Mouse (Mus musculus): ENCODE data around the gene Zc3h12c. TPM values are rescaled to one million over a fixed set of nuclear protein-coding genes. Genes with fewer than 3 reads are reported as not detected.
"Not testable (repeated sequence)": the region's sequence is repeated elsewhere in the genome, so short reads cannot be mapped to it uniquely, and the experiment has no call there.

Zc3h12c gene
- polyA plus RNA-seq, 1 experiment from 2014 or later: 8.1 TPM

GRCm38 (mm10) chr9:52091752-52092151 lies 76.6 kb downstream of the Zc3h12c start:
- H3K27me3 ChIP-seq (ENCODE audit: control insufficient read depth, insufficient read depth, low read length): no peaks in the 10 kb centered on the region

DNA sequence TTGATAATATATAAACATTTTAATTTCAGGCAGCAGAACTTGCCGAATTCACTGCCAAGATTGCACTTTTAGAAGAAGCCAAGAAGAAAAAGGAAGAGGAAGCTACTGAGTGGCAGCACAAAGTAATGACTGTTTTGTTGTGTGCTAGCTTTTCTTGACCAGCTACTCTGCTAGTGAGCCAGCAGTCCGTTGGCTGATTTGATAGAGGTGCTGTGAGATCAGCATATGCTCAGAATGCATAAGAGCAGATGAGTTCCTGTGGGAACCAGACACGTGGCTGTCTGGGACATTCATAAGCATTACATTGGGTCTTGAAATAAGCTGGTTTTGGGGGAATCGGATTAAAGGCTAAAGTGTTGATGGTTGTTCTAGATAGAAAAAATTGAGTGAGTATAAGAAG lies 86.0 kb downstream of the Zc3h12c start:
- H3K27me3 ChIP-seq (ENCODE audit: control insufficient read depth, insufficient read depth, low read length): no peaks in the 10 kb centered on the region
- no peak for ATAC-seq (ENCODE audit: low read depth)
- no peak overlapping the region for H3K9ac ChIP-seq (replicated peaks; ENCODE audit: low read depth, low read length)
- 90% methylated on average over 4 of the region's 4 CpGs for WGBS
- peaks cover 11% of the 10 kb centered on the region; the same call in 1 of the 2 replicates for H3K36me3 ChIP-seq (ENCODE audit: control insufficient read depth, insufficient read depth, low read length)
- no peaks in the 10 kb centered on the region for H3K9me3 ChIP-seq (ENCODE audit: control insufficient read depth, low read length)
- no peak overlapping the region for H3K27ac ChIP-seq (ENCODE audit: low read depth, low read length)
- no peak overlapping the region for H3K4me3 ChIP-seq (ENCODE audit: low read depth, low read length)
- no peaks in the 10 kb centered on the region for H3K4me1 ChIP-seq (ENCODE audit: control insufficient read depth, insufficient read depth, low read length)
- H3K4me2 ChIP-seq (ENCODE audit: low read depth, low read length): no peak overlapping the region

More at GRCm38 (mm10) chr9:52091752-52092151, 76.6 kb downstream of the Zc3h12c start:
- H3K9ac ChIP-seq (replicated peaks; ENCODE audit: low read depth, low read length): no peak overlapping the region
- 95% methylated on average over 9 of the region's 9 CpGs for WGBS
- no peak overlapping the region for H3K4me3 ChIP-seq (ENCODE audit: low read depth, low read length)
- H3K9me3 ChIP-seq (ENCODE audit: control insufficient read depth, low read length): no peaks in the 10 kb centered on the region
- H3K27ac ChIP-seq (ENCODE audit: low read depth, low read length): no peak overlapping the region
- H3K36me3 ChIP-seq (ENCODE audit: control insufficient read depth, insufficient read depth, low read length): peaks cover 11% of the 10 kb centered on the region; the same call in 1 of the 2 replicates
- H3K4me2 ChIP-seq (ENCODE audit: low read depth, low read length): no peak overlapping the region
- no peak for ATAC-seq (ENCODE audit: low read depth)
- H3K4me1 ChIP-seq (ENCODE audit: control insufficient read depth, insufficient read depth, low read length): no peaks in the 10 kb centered on the region

DNA sequence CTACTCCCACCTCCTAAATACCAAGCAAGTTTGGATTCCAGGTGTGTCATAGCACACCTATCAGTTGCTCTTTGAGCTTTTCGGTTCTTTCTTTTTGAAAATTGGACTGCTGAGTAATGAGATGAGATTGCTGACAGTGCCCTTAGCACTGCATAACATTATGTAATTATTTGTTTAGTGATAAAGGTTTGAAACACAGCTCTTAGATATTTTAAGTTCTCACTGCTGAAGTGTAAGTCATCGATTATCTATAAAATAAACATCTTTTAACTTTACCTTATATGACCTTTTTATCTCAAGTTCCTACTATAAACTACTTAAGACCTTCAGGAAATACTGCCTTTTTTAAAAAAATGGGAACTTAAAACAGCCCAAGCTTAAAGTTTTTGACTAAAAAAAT lies 86.4 kb downstream of the Zc3h12c start:
- no peak for ATAC-seq (ENCODE audit: low read depth)
- H3K4me1 ChIP-seq (ENCODE audit: control insufficient read depth, insufficient read depth, low read length): no peaks in the 10 kb centered on the region

GRCm38 (mm10) chr9:52077692-52078091 lies 90.7 kb downstream of the Zc3h12c start:
- Histone ChIP-seq H3K4me2 (ENCODE audit: low read depth, low read length) (no peak overlapping the region), H3K27ac (ENCODE audit: low read depth, low read length) (no peak overlapping the region), H3K9ac (replicated peaks; ENCODE audit: low read depth, low read length) (no peak overlapping the region), H3K9me3 (ENCODE audit: control insufficient read depth, low read length) (no peaks in the 10 kb centered on the region), H3K4me3 (ENCODE audit: low read depth, low read length) (no peak overlapping the region), H3K36me3 (ENCODE audit: control insufficient read depth, insufficient read depth, low read length) (peaks cover 22% of the 10 kb centered on the region), H3K4me1 (ENCODE audit: control insufficient read depth, insufficient read depth, low read length) (no peaks in the 10 kb centered on the region), H3K27me3 (ENCODE audit: control insufficient read depth, insufficient read depth, low read length) (no peaks in the 10 kb centered on the region)
- no peak for ATAC-seq (ENCODE audit: low read depth)
- WGBS: 90% methylated on average over 1 of the region's 1 CpGs

More for the DNA sequence above, 86.4 kb downstream of the Zc3h12c start:
- no peak overlapping the region for H3K27ac ChIP-seq (ENCODE audit: low read depth, low read length)
- H3K27me3 ChIP-seq (ENCODE audit: control insufficient read depth, insufficient read depth, low read length): no peaks in the 10 kb centered on the region
- H3K4me3 ChIP-seq (ENCODE audit: low read depth, low read length): no peak overlapping the region
- H3K9ac ChIP-seq (replicated peaks; ENCODE audit: low read depth, low read length): no peak overlapping the region
- peaks cover 10% of the 10 kb centered on the region; the same call in 1 of the 2 replicates for H3K36me3 ChIP-seq (ENCODE audit: control insufficient read depth, insufficient read depth, low read length)
- 96% methylated on average over 2 of the region's 2 CpGs for WGBS
- no peak overlapping the region for H3K4me2 ChIP-seq (ENCODE audit: low read depth, low read length)
- no peaks in the 10 kb centered on the region for H3K9me3 ChIP-seq (ENCODE audit: control insufficient read depth, low read length)

- no peaks in the 10 kb centered on the region for H3K27me3 ChIP-seq (ENCODE audit: control insufficient read depth, insufficient read depth, low read length)
- no peaks in the 10 kb centered on the region for H3K4me1 ChIP-seq (ENCODE audit: control insufficient read depth, insufficient read depth, low read length)
- ATAC-seq (ENCODE audit: low read depth): no peak
- no peak overlapping the region for H3K4me3 ChIP-seq (ENCODE audit: low read depth, low read length)
- no peaks in the 10 kb centered on the region for H3K9me3 ChIP-seq (ENCODE audit: control insufficient read depth, low read length)
- H3K27ac ChIP-seq (ENCODE audit: low read depth, low read length): no peak overlapping the region
- H3K36me3 ChIP-seq (ENCODE audit: control insufficient read depth, insufficient read depth, low read length): peaks cover 22% of the 10 kb centered on the region
- H3K9ac ChIP-seq (replicated peaks; ENCODE audit: low read depth, low read length): no peak overlapping the region
- no peak overlapping the region for H3K4me2 ChIP-seq (ENCODE audit: low read depth, low read length)
- 84% methylated on average over 2 of the region's 2 CpGs for WGBS
These were observed 92.3 kb downstream of the Zc3h12c start for GRCm38 (mm10) chr9:52076089-52076488.

- ATAC-seq (ENCODE audit: low read depth): no peak
- H3K27me3 ChIP-seq (ENCODE audit: control insufficient read depth, insufficient read depth, low read length): no peaks in the 10 kb centered on the region
- no peaks in the 10 kb centered on the region for H3K9me3 ChIP-seq (ENCODE audit: control insufficient read depth, low read length)
- no peak overlapping the region for H3K4me2 ChIP-seq (ENCODE audit: low read depth, low read length)
- H3K36me3 ChIP-seq (ENCODE audit: control insufficient read depth, insufficient read depth, low read length): peaks cover 39% of the 10 kb centered on the region
- no peaks in the 10 kb centered on the region for H3K4me1 ChIP-seq (ENCODE audit: control insufficient read depth, insufficient read depth, low read length)
- H3K9ac ChIP-seq (replicated peaks; ENCODE audit: low read depth, low read length): no peak overlapping the region
- no peak overlapping the region for H3K27ac ChIP-seq (ENCODE audit: low read depth, low read length)
- no peak overlapping the region for H3K4me3 ChIP-seq (ENCODE audit: low read depth, low read length)
These were observed 96.2 kb downstream of the Zc3h12c start for GRCm38 (mm10) chr9:52072202-52072601.

DNA sequence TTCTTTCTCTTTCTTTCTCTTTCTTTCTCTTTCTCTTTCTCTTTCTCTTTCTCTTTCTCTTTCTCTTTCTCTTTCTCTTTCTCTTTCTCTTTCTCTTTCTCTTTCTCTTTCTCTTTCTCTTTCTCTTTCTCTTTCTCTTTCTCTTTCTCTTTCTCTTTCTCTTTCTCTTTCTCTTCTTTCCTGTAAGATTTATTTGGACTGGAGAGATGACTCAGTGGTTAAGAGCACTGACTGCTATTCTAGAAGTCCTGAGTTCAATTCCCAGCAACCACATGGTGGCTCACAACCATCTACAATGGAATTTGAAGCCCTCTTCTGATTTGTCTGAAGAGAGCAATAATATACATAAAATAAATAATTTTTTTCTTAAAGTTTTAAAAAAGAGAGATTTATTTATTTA lies 97.0 kb downstream of the Zc3h12c start:
- H3K4me1 ChIP-seq (ENCODE audit: control insufficient read depth, insufficient read depth, low read length); H3K27ac ChIP-seq (ENCODE audit: low read depth, low read length); H3K4me2 ChIP-seq (ENCODE audit: low read depth, low read length); H3K27me3 ChIP-seq (ENCODE audit: control insufficient read depth, insufficient read depth, low read length); H3K4me3 ChIP-seq (ENCODE audit: low read depth, low read length); H3K9me3 ChIP-seq (ENCODE audit: control insufficient read depth, low read length); ATAC-seq (ENCODE audit: low read depth); H3K9ac ChIP-seq (replicated peaks; ENCODE audit: low read depth, low read length): not testable (repeated sequence)
- peaks cover 39% of the 10 kb centered on the region for H3K36me3 ChIP-seq (ENCODE audit: control insufficient read depth, insufficient read depth, low read length)

DNA sequence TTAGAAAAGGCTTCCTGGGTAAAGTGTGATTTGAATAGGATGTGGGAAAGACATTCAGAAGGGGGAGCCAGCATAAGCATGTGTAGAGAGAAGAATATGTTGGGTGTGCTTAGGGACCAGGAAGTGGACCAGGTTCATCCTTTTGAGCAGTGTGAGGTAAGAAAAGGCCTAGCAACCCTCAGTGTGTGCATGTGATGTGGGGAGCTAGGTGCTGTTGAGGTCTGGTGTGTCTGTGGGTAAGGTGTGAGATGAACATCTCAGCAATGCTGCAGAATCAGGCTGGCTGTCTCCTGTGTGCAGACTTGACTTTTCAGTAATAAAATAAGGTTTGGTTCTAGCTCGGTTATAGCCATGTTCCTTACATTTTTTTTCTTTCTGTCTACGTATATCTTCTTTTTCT lies 98.3 kb downstream of the Zc3h12c start:
- no peaks in the 10 kb centered on the region for H3K9me3 ChIP-seq (ENCODE audit: control insufficient read depth, low read length)
- H3K4me3 ChIP-seq (ENCODE audit: low read depth, low read length): no peak overlapping the region
- no peak overlapping the region for H3K4me2 ChIP-seq (ENCODE audit: low read depth, low read length)
- H3K27me3 ChIP-seq (ENCODE audit: control insufficient read depth, insufficient read depth, low read length): no peaks in the 10 kb centered on the region
- ATAC-seq (ENCODE audit: low read depth): no peak
- peaks cover 43% of the 10 kb centered on the region for H3K36me3 ChIP-seq (ENCODE audit: control insufficient read depth, insufficient read depth, low read length)
- WGBS: 96% methylated on average over 2 of the region's 2 CpGs
- no peaks in the 10 kb centered on the region for H3K4me1 ChIP-seq (ENCODE audit: control insufficient read depth, insufficient read depth, low read length)
- no peak overlapping the region for H3K9ac ChIP-seq (replicated peaks; ENCODE audit: low read depth, low read length)
- no peak overlapping the region for H3K27ac ChIP-seq (ENCODE audit: low read depth, low read length)
